Mouse (Mus musculus) heart, adult 9 months (tissue): Measurements from ENCODE around the gene Nlrc5.
A peak's percentile ranks its signal among the peaks of the same experiment; 100 is the strongest.
"Not testable (repeated sequence)": the region's sequence is repeated elsewhere in the genome, so short reads cannot be mapped to it uniquely, and the experiment has no call there.

ENCODE experiments used
- DNase-seq, 2 experiments: peaks; one replicate each; pipeline ENCODE4 v3.0.0; 2022; ENCODE audit warnings: low spot score in 2 of 2

Nlrc5 gene

DNA sequence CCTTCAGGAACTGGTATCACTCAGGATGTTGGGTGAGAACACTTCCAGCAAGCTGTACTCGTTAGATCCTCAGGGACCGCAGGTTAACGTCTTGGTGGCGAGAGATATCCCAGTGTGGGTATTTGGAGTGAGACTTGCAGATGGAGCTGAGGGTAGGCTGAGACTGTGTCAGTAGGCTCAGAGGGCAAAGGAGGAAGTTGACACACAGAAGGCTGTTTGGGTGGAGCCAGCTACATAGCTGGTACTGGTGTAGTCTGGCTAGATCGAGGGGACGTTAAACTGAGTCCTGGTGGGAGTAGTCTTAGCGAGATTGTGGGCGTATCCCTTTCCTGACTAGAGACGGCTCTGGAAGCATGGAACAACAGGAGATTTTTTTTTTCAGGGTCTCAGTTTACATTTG lies 16.1 kb upstream of the Nlrc5 start:
- no peak for DNase-seq

DNA sequence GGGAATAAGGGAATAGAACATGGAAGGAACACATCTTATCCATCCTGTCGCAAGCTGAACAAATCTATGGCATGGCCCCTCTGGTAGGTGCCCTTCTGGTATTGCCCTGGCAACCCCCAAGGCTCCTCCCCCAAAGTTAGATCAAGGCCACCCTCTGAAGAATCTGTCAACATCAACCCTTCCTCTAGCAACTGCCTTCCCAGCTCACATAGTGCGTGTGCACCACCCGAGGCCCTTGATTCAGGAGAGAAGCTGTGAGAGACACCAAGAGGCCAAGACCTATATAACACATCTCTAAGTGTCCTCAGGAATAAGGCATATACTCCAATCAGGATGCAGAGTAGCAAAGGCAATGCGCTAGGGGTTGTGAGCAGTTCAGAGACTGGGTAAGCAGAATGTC lies 11.9 kb upstream of the Nlrc5 start:
- DNase-seq, result no peak

DNA sequence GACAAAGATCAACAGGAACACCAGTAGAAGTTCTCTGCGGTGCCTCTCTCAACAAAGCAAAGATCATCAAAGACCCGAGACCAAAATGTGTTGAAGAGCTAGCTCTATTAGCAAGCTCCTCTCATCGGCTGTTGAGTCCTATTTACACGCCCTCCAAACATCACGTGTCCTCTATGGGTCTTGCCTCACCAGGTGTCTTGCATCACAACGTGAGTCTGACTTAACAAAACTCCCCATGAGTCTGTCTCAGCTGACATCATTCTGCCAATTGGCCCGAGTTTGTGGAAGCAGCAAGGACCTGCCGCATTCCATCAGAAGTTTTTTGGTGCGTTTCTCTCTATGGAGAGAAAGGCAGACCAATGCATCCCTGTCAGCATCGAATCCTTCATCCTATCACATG lies 6.2 kb upstream of the Nlrc5 start:
- no peak for DNase-seq

DNA sequence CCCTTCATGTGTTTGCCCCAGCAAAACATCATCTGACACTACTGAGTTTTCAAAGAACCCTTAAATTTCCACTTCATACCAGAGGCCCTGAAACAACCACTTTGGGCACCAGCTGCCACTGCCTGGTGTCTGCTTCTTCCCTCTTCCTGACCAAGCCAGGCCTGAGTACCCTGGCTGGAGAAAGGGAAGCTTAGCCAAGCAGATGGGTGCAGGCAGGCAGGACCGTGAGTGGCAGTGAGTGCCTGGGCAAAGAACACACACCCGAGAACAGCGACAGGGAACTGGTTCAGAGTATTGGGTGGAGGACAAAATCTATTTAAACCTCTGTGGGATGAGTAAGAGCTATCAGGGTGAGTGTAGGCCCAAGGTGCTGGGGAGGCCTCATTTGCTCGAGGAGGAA lies 5.7 kb upstream of the Nlrc5 start:
- no peak for DNase-seq

DNA sequence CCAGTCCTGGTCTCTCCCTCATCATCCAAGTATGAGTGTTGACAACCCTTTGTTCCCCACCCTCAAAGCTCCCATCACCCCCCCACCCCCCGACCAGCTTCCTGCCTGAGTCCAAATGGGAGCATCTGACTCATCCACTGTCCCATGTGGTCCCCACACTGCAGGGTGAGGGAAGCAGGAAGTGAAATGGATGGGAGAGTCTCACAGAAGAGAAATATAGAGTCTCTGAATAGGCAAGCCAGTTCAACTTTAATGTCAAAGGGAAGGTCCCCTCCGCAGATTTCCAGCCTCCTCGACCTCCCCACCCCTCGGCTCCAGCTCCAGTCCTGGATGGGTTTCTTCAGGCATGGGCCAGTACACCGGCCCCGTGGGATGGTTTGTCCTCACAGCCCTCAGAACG lies 4.8 kb upstream of the Nlrc5 start:
- DNase-seq, result no peak

DNA sequence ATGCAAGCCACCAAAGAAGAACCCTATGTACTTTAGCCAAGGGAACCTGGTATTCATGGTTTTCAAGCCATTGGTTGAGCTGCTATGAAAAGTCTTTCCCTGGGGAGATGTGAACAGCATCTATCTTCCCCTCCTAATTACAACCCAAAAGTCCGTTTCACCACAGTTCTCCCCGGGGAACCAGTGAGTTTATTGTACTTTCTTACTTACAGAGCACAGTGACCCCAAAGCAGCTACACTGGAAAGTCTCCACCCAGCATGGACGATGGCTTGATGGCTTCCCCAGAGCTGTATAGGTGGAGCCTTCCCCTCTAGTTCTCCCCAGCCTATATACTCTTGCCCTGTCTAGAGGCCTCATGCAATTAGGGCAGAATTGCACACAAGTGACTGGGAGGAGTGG lies 1.9 kb upstream of the Nlrc5 start:
- no peak for DNase-seq

DNA sequence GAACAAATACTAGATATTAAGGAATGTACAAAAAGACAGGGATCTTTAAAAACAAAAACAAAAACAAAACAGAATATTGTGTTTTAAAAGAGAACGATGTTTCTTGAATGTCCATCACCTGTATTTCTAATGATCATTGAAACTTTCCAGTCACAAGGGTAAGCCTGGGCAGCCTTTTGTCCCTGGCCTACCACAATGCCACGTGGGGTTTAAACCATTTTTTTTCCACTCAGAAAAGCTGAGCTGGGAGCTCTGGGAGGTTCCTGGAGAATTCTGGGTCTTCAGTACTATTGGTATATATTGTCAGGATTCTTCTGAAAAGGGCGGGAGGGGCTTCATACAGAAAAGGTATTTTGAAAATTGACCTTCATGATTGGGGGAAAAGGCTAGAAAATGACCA lies 802 bp downstream of the Nlrc5 start:
- no peak for DNase-seq

DNA sequence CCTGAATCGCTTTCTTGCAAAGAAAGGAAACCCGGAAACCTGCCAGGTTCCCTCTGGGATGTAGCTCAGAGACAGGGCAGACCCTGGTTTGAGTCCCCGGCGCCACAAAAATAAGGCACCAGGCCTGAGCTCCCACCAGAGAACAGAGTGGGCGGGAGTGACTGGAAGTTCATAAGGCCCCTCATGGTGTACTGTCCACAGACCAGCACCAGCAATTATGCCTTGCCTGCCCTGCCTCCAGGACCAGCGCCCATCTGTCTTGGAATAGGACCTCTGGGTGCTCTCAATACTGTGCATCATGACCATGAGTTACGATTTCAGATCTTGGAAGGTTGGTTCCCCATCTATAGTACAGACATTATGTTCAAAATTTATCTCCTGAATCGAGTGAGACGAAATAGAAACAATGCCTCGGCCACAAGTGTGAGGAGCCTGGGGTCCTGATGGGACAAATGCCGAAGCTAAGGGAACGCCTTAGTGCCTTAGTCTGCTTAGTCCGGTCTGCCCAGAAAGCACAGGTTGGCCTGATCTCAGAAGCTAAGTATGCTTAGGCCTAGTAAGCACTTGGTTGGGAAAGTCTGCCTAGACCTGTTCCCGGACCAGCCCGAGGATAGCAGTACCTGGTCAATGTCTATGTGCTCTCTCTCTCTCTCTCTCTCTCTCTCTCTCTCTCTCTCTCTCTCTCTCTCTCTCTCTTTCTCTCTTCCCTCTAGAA lies 1.4 kb downstream of the Nlrc5 start:
- DNase-seq, result no peak

DNA sequence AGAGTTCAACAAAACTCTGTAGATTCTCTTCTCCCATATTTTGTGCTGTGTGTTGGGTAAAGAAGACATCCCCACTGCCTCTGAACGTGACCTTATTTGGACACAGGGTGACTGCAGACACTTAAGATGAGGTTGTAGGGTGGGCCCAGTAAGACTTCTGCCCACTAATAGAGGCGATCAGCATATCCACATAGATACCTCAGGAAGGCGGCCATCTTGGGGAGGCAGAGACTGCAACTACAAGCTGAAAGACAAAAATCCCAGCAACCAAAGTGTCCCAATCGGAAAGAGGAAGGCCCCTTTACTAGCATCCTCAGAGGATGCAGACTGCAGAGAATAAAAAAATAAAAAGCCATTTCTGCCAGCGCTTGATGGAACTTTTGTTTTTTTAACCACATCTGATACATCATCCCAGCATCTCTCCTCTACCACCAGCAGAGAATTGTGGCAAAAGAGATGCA lies 2.0 kb downstream of the Nlrc5 start:
- no peak for DNase-seq

DNA sequence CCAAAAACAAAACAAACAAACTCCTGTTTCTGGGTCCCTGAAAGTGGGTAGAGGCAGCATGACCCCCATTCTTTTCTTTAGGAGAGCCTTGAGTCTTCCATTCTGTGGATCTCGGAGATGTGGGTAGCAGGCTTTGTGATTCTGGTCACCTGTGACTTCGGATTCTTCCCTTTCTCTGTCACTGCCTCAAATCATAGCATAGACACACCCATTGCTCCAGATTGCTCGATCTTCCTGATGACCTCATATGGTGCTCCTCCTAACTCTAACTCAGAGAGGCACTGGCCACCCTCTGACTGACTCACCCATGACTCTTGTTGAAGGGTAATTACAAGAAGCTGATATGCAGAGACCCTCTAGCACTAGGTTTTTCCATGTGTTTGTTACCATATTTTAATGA lies 2.7 kb downstream of the Nlrc5 start:
- no peak for DNase-seq

DNA sequence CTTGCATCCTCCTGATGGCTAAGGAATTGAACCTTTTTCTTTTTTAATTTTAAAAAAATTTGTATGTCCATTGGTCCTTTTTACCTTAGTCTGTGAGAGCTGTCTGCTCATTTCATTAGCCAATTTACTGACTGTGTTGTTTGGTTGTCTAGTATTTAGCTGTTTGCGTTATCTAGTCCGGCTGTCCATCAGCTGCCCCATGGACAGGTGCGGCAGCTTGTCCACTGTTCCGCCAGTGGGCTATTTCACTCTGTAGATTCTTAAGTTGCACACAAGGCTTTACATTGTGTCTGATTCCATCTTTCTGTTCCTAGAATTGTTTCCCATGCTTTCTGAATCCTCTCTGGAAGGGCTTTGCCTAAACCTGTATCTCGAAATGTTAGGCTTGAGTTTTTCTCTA lies 4.5 kb downstream of the Nlrc5 start:
- DNase-seq, result no peak

DNA sequence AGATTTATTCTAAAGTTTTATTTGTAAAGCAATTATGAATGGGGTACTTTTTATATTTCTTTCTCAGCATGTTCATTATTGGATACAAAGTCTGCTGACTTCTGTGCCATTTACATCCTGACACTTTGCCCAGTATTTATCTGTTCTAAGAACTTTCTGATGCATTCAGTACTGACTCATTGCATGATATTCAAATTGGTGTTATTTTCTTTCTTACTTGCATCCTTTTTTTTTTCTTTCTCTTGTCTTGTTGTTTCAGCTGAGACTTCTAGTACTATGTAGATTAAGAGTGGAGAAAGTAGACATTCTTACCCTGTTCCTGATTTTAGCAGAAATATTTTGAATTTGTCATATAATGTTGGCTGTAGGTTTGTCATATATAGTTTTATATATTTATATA lies 5.5 kb downstream of the Nlrc5 start:
- no peak for DNase-seq

DNA sequence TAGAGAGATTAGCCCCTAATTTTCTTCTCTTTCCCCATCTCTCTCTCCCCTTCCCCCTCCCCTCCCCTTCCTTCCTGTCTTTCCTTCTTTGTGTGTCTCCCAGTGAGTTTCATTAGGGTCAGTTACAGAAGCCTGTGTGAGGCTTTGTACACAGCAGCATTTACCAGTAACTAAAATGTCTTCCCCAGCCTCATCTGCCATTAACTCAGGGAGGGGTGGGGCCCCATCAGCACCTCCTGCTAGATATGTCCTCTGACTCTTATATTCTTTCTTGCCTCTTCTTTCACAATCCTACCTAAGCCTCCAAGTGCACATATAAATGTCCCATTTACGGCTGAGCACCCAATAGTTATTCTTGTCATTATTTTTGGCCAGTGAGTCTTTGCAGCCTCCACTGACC lies 6.2 kb downstream of the Nlrc5 start:
- no peak for DNase-seq

DNA sequence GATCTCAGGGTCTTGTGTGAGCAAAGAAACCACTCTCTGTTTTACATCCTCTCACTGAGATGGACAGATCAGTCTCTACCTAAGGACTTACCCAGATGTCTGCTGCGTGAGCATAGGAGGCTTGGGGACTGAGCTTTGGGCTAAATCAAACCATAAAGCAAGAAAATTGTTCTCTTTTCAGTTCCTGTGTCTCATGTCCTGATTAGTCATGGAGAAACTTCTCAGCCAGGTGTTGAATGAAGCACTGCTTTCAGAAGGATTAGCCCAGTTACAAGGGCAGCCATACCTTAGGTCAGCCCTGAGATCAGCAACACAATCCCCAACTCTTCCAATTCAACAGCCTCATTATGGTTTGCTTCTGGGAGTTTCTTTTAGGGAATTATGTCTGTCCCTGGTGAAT lies 7.5 kb downstream of the Nlrc5 start:
- no peak for DNase-seq

DNA sequence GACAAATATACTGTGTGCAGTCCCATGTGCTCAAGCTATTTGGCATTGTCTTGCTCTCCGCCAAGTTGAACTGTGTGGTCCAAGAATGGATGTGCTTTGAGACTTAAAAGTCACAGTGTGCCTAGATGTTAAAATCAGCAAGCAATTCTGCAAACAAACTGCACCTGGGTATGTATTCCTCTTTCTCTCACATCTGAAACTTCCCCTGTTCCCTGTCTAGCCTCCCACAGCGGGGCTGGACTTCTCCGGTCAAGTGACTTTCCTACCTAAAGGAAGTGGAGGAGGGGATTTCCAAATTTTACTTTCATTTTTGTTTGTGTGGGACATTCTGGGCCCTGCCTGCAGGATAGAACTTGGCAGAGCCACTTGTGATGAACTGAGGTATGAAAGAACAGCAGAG lies 9.0 kb downstream of the Nlrc5 start:
- peak in 1 of 2 experiments; percentile 59 for DNase-seq

DNA sequence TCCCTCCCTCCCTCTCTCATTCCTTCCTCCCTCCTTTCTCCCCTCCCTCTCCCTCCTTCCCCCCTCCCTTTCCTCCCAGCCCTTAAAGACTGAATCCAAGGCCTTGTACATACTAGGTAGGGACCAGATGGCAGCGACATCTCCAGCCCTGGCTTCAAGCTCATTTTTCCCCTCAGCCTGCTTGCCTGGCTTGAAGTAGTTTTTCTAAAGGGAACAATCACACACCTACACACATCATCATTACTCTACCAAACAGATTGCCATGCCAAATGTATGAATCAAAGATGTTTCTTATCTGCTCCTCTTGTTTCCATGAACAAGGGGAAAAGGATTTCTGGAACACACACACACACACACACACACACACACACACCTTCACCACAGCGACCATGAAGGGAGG lies 10.3 kb downstream of the Nlrc5 start:
- no peak for DNase-seq

DNA sequence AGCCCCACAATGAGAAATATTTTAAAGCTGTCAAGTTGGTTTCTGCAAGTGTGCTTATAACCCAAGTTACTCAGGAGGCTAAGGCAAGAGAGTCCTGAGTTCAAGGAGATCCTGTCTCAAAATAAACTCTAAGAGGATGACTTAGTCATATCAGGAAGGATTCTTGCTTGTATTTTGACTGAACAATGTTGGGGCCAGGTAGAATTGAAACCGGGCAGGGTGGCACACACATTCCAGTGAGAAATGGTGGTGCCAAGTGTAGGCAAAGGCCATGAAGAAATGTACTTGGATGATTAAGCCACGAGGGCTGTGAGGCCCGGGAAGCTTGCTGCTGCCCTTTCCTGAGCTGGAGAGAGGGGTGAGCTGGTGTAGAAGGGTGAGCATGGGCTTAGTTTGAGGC lies 13.0 kb downstream of the Nlrc5 start:
- no peak for DNase-seq

DNA sequence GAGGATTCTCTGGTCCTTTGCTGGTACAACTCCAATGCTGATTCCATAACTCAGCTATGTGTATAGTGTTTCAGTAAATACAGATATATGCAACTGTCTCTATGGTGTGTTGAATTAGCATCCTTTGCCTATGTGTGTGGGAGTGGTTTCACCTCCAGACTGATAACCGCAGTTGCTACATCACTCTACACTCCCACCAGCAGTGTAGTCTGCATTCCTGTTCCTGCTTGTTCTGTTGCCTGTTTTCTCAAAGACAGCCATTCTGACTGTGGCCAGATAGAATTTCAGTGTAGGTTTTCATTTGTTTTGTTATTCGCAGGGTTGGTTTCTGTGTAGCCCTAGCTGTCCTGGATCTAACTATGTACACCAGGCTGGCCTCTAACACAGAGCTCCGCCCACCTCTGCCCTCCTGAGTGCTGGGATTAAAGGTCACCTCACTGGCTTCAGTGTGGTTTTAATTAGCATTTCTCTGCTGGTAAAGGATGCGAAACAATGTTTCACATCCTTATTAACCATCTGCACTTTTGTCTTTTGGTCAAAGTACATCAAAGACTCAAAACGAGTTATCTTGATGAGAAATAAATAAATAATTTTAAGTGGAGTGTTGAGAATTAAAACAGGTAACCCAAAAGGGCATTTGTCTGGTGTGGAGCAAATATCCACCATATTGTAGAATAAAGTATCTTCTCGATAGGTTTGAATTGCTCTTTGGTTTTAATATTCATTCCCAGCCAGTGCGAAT lies 13.6 kb downstream of the Nlrc5 start:
- DNase-seq, result no peak

DNA sequence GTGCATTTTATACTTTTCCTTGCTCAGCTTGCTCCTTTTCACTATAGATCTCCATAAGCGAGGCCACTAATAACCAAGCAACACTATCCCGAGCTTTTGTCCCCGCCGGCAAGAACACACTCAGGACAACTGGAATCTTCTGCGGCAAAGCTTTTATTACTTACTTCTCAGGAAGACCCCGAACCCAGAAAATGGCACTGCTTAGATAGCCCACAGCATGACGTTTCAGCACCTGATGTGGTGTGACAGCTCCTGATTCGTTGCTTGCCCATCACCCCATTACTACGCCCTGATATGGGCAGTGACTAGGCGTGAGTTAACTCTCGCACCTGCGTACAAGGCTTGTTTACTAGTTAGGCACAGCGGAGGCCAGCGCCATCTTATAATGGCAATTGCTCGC lies 18.8 kb downstream of the Nlrc5 start:
- DNase-seq, result not testable (repeated sequence)

DNA sequence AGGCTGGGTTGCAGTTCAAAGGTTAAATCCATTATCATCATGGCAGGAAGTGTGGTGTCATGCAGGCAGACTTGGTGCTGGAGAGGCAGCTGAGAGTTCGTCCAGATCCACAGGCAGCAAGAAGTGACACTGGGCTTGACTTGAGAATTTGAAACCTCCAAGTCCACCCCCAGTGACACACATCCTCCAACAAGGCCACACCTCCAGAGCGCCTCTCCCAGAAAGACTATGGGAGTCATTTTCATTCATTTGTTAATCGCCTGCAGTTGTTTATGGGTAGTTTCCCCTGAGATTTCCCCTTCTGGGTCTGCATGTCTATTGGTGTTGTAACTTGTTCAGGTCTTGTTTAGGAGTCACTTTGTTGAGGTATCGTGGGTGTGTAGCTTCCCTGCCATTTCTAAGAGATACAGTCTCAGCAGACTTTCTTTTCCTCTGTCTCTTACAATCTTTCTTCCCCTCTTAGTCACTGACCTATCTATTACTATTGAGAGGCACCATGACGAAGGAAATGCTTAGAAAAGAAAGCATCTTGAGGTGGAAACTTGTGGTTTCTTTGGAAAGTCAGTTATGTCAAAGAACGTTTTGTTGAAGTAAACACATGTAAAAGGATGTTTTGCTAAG lies 19.8 kb downstream of the Nlrc5 start:
- no peak for DNase-seq

DNA sequence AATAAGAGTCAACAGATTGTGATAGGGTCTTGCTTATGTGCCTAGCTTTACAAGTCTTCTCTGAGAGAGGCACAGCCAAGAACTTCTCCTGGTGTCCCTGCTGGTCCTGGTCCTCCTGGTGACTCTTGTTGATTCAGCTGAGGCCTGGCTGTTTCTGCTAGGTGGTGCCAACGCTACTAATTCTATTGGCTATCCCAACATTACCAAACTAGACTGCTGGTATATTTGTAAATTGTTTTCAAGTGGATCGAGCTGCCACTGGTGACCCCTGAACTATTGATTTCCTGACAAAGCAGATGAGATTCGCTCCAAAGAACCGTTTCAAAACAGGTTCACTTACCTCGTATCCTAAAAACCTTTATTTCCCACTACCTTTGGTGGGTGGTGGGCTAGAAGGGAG lies 20.7 kb downstream of the Nlrc5 start:
- DNase-seq, result no peak

DNA sequence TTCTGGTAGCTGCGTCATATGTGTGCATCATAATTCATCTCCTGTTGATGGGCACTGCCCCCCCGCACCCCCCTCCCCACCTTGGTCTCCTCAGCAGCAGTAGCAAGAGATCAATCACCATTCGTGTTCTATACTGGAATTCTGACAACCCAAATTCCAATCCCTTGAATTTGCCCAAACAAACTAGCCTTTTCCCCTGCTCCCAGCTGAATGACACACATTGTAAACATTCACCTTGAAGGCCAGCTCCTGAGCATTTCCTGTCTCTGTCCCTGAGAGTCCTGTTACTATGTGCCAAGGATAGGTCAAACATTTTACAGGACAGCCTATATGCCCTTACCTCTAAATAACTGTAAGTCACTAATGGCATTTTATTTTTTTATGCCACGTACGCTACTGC lies 21.9 kb downstream of the Nlrc5 start:
- no peak for DNase-seq

DNA sequence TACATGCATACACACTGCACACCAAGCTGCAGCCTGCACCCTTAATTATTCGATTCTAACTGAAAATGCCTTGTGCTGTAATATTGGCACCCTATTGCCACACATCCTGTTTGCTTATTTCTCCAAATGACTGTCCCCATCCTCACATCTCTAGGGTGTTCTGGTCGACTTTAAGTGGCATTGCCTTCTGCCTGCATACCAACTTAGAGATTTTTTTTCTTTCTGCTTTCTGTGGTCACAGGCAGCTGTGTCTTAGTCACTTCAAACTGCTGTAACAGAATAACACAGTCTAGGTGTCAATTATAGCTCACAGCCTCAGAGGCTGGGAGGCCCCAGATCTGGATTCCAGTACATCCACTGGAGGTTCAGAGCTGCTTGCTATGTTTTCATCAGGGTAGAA lies 24.4 kb downstream of the Nlrc5 start:
- DNase-seq, result no peak
